Mouse (Mus musculus) thymus, postnatal 14 days (tissue): ENCODE measurements around the gene Cd69.
A peak's percentile ranks its signal among the peaks of the same experiment; 100 is the strongest.

ENCODE experiments used
- DNase-seq: peaks from one replicate; pipeline ENCODE4 v3.0.0; 2021

Cd69 gene

DNA sequence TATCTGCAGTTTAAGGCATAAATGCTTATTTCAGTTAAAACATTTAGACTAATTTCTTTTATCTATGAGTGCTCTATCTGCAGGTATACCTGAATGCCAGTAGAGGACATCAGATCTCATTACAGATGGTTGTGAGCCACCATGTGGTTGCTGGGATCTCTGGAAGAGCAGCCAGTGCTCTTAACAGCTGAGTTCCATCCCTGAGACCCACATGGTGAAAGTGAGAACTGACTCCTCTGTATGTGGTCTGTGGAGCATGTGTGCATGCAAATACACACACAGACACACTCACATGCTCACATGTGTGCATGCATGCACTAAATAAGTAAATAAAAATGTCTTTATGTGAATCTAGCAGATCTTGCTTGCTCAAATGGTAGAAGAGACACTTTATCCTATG is 29.4 kb downstream of the Cd69 start:
- no peak for DNase-seq

GRCm38 (mm10) chr6:129241907-129242306 is 33.3 kb downstream of the Cd69 start:
- DNase-seq = peak; percentile 67

DNA sequence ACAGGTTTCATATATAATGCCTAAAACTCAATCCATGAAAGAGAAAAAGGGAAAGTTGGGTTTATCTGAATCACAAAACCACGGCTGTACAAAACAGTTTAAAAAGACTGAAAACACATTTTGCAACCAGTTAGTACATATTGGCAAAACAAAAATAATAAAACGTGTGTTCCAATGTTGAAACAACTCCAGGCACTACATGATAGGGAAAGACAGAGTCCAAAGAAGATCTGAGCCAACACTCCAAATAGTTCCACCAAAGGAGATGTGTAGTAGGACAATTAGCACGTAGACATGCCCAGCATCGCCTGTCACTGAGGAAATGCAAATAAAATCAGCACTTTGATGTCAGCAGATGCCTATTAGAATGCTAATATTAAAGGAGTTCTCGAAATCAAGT is 33.8 kb downstream of the Cd69 start:
- no peak for DNase-seq

DNA sequence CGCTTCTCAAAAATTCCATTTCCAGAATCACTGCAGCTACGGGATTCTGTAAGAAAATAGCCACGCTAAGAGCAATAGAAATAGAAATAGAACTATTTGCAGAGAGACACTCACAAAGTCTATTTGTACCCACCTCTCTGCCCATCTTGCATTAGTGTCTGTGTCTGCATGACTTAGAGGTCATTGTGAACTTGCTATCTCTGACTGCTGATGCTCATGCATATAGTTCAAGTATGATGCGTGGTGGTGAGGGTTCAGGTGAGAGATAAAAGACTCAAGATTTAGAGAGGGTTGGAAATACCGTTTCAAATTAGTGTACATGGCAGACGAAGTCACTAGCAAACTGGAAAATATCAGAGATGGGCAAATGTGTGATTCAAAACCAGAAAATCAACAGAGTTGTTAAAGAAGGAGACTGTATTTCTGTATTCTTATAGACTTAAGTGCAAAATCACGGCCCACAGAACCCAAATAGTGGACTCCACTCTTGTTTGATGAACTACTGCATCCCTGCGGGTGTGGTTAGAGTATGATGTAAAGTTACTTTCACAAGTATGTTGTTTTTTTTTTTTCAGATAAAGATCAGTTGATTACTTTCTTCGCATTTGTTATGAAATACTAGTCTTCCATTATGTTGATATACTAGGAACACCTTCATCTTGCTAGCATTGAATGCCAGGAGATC is 35.5 kb downstream of the Cd69 start:
- DNase-seq = no peak

DNA sequence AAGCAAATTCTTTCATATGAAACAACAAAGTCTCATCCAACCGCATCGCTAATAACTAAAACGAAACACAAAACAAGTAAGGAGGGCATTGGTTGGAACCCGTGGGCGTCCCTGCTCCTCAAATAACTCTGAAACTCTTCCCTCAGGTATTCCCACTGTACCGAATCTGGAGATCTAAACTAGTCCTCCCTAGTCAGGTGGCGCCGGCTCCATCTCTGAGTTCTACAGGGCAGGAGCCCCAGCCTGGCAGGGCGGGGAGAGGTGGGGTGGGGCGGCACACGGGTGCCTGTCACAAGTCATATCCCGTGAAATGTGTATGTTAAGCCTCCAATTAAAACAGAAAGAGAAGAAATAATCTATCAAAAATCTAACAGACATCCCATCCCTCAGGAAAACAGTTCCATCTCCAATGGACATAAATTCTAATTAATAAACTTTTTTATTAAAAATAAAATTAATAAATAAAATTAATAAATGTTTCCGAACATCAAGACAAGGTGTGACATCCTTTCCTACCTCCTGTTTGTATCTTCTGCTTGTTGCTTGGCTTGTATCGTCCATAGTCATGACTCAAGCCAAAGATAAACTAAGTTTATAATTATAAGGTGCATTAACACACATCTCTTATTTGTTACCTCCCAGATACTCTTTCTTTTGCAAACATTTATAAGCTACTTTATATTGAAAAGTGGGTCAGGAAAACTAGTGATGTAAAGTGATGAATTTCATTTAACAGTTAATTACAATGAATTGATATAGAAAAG is 36.8 kb downstream of the Cd69 start:
- DNase-seq = peak; percentile 88

- DNase-seq = peak; percentile 94
Measured at GRCm38 (mm10) chr6:129237350-129238274, 37.6 kb downstream of the Cd69 start.

- peak; percentile 78 for DNase-seq
Measured at GRCm38 (mm10) chr6:129236652-129237342, 38.4 kb downstream of the Cd69 start.

- no peak for DNase-seq
Measured at GRCm38 (mm10) chr6:129235855-129236461, 39.3 kb downstream of the Cd69 start.

DNA sequence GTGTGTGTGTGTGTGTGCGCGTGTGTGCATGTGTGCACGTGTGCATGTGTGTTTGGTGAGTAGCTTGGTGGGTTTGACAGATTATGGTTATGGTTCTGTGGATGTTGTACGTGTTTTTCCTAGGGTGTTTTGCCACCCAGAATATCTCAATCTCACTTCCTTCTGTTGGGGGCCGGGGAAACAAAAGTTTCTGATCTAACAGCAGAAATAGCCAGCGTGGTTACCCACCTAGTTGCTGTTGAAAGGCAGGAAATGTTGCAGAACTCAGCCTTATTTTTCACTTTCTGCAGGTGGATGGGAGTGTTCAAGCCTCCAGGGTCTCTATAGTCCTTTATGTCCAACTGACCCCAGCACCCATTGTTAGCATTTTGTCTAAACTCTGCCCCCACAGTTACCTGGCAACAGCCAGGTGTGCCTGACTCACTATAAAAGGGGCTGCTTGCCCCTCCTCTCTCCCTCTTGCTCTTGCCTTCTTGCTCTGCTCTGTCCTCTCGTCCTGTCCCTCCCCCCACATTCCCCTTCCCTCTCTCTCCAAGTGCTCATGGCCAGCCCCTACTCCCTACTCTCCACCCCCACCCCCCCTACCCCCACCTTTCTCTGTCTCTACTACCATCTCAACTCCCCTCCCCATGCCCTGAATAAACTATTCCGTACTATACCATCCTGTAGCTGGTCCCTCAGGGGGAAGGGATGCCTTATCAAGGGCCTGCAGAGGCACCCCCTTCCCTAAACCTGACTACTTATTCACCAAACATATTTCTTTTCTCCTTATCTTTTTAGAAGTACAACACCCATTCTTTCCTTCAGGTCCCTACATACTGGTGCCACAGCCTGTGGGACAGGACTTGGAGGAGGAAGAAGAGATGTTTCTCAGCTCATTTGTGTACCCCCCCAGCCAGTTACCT is 40.5 kb downstream of the Cd69 start:
- peak; percentile 74 for DNase-seq

DNA sequence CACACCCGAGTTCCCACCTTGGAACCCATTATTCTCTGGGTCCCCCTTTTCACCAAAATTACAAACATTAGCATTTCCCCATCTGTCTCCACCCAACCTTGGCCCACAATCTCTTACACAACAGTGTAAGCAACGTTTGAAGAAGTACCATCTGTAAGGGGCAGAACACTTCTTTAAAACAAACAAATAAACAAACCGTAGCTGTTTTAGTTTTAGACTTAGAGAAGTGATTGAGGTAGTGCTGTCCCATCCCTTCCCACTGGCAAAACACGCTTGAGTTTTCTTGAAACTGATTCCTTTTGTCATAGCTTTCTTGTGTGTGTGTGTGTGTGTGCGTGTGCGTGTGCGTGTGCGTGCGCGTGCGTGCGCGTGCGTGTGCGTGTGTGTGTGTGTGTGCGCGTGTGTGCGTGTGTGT is 41.3 kb downstream of the Cd69 start:
- no peak for DNase-seq

DNA sequence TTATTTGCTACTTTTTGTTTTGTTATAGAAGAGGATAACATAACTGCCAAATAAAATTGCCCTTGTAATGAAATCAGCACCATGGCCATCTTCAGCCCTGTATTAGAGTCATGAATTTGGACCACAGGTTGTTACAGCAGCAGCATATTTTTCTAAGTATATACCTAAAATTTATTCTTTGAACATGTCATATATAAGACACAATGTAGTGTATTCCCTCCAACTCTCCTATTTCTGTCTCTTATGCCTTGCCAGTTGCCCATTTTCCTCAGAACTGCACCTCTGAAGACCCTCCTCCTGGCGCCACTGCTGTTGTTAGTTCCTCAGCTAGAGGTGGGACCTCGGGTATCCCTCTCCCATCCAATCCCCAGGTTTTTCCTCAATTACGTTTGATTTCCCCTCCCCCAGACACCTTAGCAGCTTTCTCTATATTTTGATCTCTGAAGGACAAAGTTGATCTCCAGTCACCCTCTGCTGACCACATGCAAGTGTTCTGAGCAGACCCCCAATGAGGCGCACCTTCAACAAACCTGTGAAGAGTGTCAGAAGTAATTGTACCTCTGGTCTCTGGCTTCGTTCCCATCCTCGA is 41.8 kb downstream of the Cd69 start:
- DNase-seq = no peak

- peak; percentile 64 for DNase-seq
Measured at GRCm38 (mm10) chr6:129232842-129233205, 42.4 kb downstream of the Cd69 start.

DNA sequence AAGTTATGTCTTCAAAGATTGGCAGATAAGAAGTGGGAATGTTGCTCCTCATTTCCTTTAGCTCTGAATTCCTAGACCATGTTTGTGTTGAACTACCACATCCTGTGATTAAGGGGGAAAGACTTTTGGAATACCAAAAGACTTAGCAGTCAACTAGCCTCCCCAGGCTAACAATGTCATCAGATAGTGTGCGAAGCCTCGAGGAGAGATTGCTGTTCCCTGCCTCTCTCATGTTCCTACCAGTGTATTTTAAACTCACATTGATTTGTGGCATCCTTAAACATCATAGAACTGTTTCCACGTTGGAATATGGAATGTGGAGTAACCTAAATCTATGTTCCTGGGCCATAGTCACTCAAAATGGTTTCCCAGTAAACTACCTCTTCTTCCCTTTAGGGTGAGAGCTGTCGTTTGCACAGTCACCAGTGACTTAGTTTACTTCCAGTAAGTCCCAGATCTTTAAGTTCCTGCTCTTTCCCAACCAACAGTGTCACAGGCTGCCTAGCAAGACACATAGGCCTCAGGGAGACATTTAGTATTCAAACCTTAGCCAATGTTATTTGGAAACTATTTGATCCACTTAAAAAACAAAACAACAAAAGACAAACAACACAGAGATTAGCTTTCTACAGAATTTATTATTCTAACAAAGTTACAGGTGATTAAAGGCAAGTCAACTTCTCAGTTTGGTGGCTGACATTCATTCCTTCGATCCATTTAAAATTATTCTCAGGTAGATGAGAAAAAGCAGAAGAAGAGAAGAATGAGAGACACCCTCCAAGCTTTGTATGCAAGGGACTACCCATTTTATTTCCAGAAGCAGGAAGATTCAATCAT is 43.0 kb downstream of the Cd69 start:
- DNase-seq = no peak

- no peak for DNase-seq
Measured at GRCm38 (mm10) chr6:129229774-129230578, 45.3 kb downstream of the Cd69 start.

DNA sequence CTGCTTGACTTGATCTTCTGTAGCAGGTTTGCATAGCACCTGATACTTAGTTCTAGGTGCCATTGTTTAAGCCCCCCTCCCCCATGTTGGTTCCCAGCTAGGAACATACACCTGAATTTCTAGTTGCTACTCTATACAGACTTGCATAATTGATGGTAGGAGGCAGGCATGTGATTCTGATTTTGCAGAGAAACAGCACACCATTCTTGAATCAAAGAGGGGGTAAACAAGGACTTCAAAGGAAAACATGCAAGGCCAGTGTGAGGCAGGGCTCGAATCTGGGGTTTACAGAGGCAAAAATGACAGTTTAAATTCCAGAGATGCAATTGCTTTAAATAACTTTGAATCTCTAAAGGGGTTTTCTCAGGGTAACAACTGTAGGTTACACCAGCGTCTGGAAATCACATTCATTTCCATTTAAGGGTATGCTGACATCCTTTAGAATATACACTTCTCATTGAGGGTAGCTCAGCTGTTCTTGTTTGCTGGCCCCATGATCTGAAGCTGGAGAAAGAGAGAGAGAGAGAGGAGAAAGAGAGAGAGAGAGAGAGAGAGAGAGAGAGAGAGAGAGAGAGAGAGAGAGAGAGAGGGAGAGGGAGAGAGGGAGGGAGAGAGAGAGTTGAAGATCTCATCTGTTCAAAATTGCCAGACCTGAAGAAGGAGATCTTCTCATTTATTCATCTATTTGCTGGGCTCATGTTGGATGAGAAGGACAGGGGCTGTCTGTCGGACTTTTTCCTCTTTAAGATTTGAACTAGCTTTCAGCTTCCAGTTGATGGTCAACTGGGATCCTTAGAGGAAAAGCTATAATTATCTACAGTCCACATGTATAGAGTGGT is 46.1 kb downstream of the Cd69 start:
- DNase-seq = peak; percentile 19

DNA sequence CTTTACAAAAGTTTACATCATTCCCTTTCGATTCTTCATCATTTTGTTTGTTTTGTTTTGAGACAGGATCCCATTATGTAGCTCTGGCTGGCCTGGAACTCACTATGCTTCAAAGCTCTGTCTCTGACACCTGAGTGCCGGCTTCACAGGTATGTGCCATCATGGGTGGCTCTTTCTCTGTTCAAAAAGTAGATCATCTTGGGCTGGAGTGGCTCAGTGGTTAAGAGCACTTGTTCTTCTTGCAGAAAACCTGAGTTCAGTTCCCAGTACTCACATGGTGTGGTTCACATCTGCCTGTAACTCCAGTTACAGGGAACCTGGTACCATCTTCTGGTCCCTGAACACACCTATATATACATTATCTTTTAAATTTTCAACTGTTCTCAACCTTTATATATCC is 50.2 kb downstream of the Cd69 start:
- DNase-seq = no peak

GRCm38 (mm10) chr6:129224090-129224489 is 51.1 kb downstream of the Cd69 start:
- no peak for DNase-seq

GRCm38 (mm10) chr6:129223611-129224010 is 51.6 kb downstream of the Cd69 start:
- DNase-seq = no peak
